Mouse (Mus musculus) limb, embryonic 15.5 days (tissue): ENCODE measurements around the gene Gm9117. TPM values are rescaled to one million over a fixed set of nuclear protein-coding genes. Genes with fewer than 3 reads are reported as not detected.
"Not testable (repeated sequence)": the region's sequence is repeated elsewhere in the genome, so short reads cannot be mapped to it uniquely, and the experiment has no call there.

ENCODE experiments used
- ATAC-seq: fragments of 200-750 bp; cut with Nextera tagmentation; 2 replicates; pipeline ENCODE4 v1.8.0; 2017; ENCODE audit warnings: low read depth, moderate TSS enrichment; ENCODE audit not compliant: insufficient number of reproducible peaks, low FRiP score, low TSS enrichment
- H3K27ac ChIP-seq: fragments of 300-500 bp; sonication (generic); 2 replicates; pipeline ENCODE4 v1.5.1; 2015; ENCODE audit warnings: moderate library complexity, mild to moderate bottlenecking, inconsistent platforms
- H3K27me3 ChIP-seq: fragments of 300-500 bp; sonication (generic); 2 replicates; pipeline ENCODE4 v1.6.1; 2015; ENCODE audit warnings: inconsistent platforms
- H3K36me3 ChIP-seq: fragments of 300-500 bp; sonication (generic); 2 replicates; pipeline ENCODE4 v1.6.1; 2015; ENCODE audit warnings: inconsistent platforms
- H3K4me1 ChIP-seq: fragments of 300-500 bp; sonication (generic); 2 replicates; pipeline ENCODE4 v1.6.1; 2015; ENCODE audit warnings: inconsistent platforms
- H3K4me2 ChIP-seq: fragments of 300-500 bp; sonication (generic); 2 replicates; pipeline ENCODE4 v1.6.1; 2015; ENCODE audit warnings: mild to moderate bottlenecking, inconsistent platforms
- H3K4me3 ChIP-seq: fragments of 300-500 bp; sonication (generic); 2 replicates; pipeline ENCODE4 v1.5.1; 2015; ENCODE audit warnings: mild to moderate bottlenecking, inconsistent platforms
- H3K9ac ChIP-seq: fragments of 300-500 bp; sonication (generic); 2 replicates; pipeline ENCODE4 v1.6.1; 2015; ENCODE audit warnings: inconsistent platforms
- H3K9me3 ChIP-seq: fragments of 300-500 bp; sonication (generic); 2 replicates; pipeline ENCODE4 v1.6.1; 2016; ENCODE audit warnings: inconsistent platforms
- WGBS: fragments of 180-500 bp; shearing (Covaris S2); methylation state at CpG from one replicate; pipeline ENCODE4 v1.1.7; 2015; 5-methylcytosine and 5-hydroxymethylcytosine counted together
- polyA plus RNA-seq: library from polyadenylated mRNA; unstranded; fragments of >200 nt; fragmentation: Nextera tagmentation; extraction: Ambion mirVana; gene quantifications from 2 replicates; pipeline ENCODE4 v1.2.1, GENCODE M21; 2015

Gm9117 gene
- not detected in 2 replicates for polyA plus RNA-seq

GRCm38 (mm10) chr3:93943443-93943842, at the start of gene Gm9117:
Gm9117 (minus strand) TSS chr3:93943543.
- not testable (repeated sequence) for H3K27me3 ChIP-seq, H3K9me3 ChIP-seq, H3K36me3 ChIP-seq, H3K9ac ChIP-seq, H3K4me1 ChIP-seq, ATAC-seq, H3K4me2 ChIP-seq, H3K27ac ChIP-seq, H3K4me3 ChIP-seq
- WGBS: 74% methylated on average over 4 of the region's 4 CpGs

GRCm38 (mm10) chr3:93968938-93969337, 25.6 kb upstream of the Gm9117 start:
- H3K4me3 ChIP-seq, H3K36me3 ChIP-seq, H3K4me2 ChIP-seq, ATAC-seq, H3K4me1 ChIP-seq, H3K9me3 ChIP-seq, H3K27ac ChIP-seq, H3K9ac ChIP-seq, H3K27me3 ChIP-seq: not testable (repeated sequence)
- WGBS: 97% methylated on average over 6 of the region's 6 CpGs

DNA sequence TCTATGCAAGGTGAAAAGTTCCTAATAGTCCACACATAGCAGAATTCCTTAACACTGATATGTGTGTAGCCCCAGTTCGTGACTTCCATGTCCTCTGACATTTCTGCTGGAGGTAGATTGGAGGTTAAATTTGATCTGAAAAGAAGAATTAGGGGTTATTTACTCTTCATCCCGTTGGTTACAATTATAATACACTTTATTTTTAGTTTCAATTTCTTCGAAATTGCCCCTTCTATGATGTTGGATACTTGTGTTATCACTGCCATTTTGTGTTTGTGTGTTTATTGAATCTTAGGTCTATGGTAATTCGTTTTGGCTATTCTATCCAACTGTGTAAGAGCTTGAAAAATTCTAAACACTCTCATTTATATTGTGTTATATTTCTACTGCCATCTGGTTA, 17.9 kb upstream of the Gm9117 start, which contains the start of gene Tdpoz5:
Gene Tdpoz5 (minus strand): TSS at position 101 of the 400 bp plus-strand sequence.
- H3K4me2 ChIP-seq, H3K27me3 ChIP-seq, H3K4me3 ChIP-seq, H3K4me1 ChIP-seq, ATAC-seq, H3K9ac ChIP-seq, H3K36me3 ChIP-seq, H3K27ac ChIP-seq, H3K9me3 ChIP-seq: not testable (repeated sequence)
- 78% methylated on average over 3 of the region's 4 CpGs for WGBS

- H3K36me3 ChIP-seq, H3K4me1 ChIP-seq, H3K27me3 ChIP-seq, H3K9me3 ChIP-seq, ATAC-seq, H3K4me3 ChIP-seq, H3K9ac ChIP-seq, H3K27ac ChIP-seq, H3K4me2 ChIP-seq: not testable (repeated sequence)
- WGBS: no CpG with 5 or more reads among the region's 3 CpGs
Measured at GRCm38 (mm10) chr3:93938386-93938785, 5.0 kb downstream of the Gm9117 start.

Other genes with a start within 250 kb of the Gm9117 start
- gene Gm5773, start 170.5 kb downstream of the Gm9117 start, polyA plus RNA-seq: not detected in 2 replicates
- not detected in 2 replicates for gene Tdpoz4, start 147.1 kb downstream of the Gm9117 start, polyA plus RNA-seq
- not detected in 2 replicates for gene Tdpoz3, start 117.5 kb downstream of the Gm9117 start, polyA plus RNA-seq
- not detected in 2 replicates for gene Tdpoz5, start 17.8 kb upstream of the Gm9117 start, polyA plus RNA-seq
- gene Gm9125, start 111.3 kb upstream of the Gm9117 start, polyA plus RNA-seq: not detected in 2 replicates
- gene Gm10697, start 129.1 kb upstream of the Gm9117 start, polyA plus RNA-seq: not detected in 2 replicates
- gene Gm10696, start 234.7 kb upstream of the Gm9117 start, polyA plus RNA-seq: not detected in 2 replicates